Mouse (Mus musculus): ENCODE measurements at regions not wholly inside any gene's neighbourhood (a gene's known extent, or its start where the extent isn't known, plus 50 kb on each side); places are given as distances from the start of the nearest gene placed in this dataset.

GRCm38 (mm10) chr14:9455986-9456385 is 789.9 kb upstream of the 4930452B06Rik start:
- TF ChIP-seq CTCF (IDR thresholded peaks at IDR 0.05; ENCODE audit: low read depth) (no peak), EP300 (IDR thresholded peaks at IDR 0.05; ENCODE audit: low read depth) (no peak)
